Mouse (Mus musculus) brain, adult 2 months (tissue): ENCODE data around the gene Iqsec2.

Source experiments
- DNase-seq: peaks from one replicate; pipeline ENCODE4 v3.0.0; 2011; ENCODE audit warnings: low read depth, low spot score

The Iqsec2 gene

DNA sequence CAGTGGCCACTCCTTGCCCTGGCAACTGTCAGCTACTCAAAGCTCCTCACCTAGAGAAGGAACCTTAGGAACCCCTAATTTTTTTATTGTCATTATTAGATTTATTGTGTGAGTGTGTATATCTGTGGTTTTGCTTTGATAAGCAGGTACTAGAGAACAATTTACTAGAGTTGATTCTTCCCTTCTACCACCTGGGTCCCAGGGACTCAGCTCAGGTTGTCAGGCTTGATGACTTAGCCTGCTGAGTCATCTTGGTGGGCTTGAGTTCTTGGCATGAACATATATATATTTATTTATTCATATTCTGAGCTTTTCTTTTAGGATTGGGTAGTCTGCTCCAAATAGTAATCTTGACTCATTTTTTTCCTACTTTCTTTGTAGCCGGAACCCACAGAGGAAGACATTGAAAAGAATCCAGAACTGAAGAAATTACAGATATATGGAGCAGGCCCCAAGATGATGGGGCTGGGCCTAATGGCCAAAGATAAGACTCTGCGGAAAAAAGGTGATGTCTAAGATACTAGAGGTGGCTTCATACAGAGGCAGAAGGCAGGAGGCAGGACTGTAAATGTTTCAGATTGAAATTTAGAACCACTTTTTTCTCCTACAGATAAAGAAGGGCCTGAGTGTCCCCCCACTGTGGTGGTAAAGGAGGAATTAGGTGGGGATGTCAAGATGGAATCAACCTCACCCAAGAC, 100.6 kb downstream of the Iqsec2 start:
- DNase-seq: no peak

DNA sequence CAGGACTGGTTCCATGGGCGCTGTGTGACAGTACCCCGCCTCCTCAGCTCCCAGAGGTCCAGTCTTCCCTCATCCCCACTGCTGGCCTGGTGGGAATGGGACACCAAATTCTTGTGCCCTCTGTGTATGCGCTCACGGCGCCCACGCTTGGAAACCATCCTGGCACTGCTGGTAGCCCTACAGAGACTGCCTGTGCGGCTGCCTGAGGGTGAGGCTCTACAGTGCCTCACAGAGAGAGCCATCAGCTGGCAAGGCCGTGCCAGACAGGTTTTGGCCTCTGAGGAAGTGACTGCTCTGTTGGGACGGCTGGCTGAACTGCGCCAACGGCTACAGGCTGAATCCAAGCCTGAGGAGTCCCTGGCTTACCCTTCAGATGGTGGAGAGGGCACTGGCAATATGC, 127.1 kb downstream of the Iqsec2 start:
- DNase-seq: peak; percentile 7
